Mouse (Mus musculus) ovary, adult 10 weeks (tissue): ENCODE measurements around the gene Olfr299. TPM values are rescaled to one million over a fixed set of nuclear protein-coding genes. Genes with fewer than 3 reads are reported as not detected.

Experiments used
- polyA plus RNA-seq: library from polyadenylated mRNA; stranded (reverse); fragments of 350-450 nt; fragmentation: Illumina TruSeq; extraction: RNeasy Lipid Tissue Mini Kit (QIAGEN cat#74804); gene quantifications from one replicate; pipeline ENCODE4 v1.2.3, GENCODE M21; 2014

Olfr299 gene
- polyA plus RNA-seq, result not detected

GRCm38 (mm10) chr7:86459621-86460020 lies at the start of gene Olfr299:
Olfr299 (plus strand) TSS chr7:86459921.

GRCm38 (mm10) chr7:86492384-86492783 lies 32.7 kb downstream of the Olfr299 start, which contains the start of gene Olfr298:
Olfr298 (minus strand) TSS chr7:86492484.

Other genes starting within 250 kb of the Olfr299 start
- gene Vmn2r76, start 213.6 kb upstream of the Olfr299 start, polyA plus RNA-seq, result not detected
- gene Olfr310, start 182.7 kb upstream of the Olfr299 start, polyA plus RNA-seq, result not detected
- not detected for gene Olfr309, start 146.2 kb upstream of the Olfr299 start, polyA plus RNA-seq
- not detected for gene Olfr308, start 134.3 kb upstream of the Olfr299 start, polyA plus RNA-seq
- not detected for gene Olfr307, start 122.3 kb upstream of the Olfr299 start, polyA plus RNA-seq
- gene Olfr305, start 93.0 kb upstream of the Olfr299 start, polyA plus RNA-seq, result not detected
- not detected for gene Olfr304, start 73.3 kb upstream of the Olfr299 start, polyA plus RNA-seq
- gene Olfr303, start 62.1 kb upstream of the Olfr299 start, polyA plus RNA-seq, result not detected
- not detected for gene Olfr301, start 56.1 kb upstream of the Olfr299 start, polyA plus RNA-seq
- not detected for gene Olfr298, start 32.6 kb downstream of the Olfr299 start, polyA plus RNA-seq
- gene Olfr297, start 60.0 kb downstream of the Olfr299 start, polyA plus RNA-seq, result not detected
- gene Olfr295, start 123.9 kb downstream of the Olfr299 start, polyA plus RNA-seq, result not detected
- gene Olfr294, start 156.7 kb downstream of the Olfr299 start, polyA plus RNA-seq, result not detected
- not detected for gene Olfr293, start 189.1 kb downstream of the Olfr299 start, polyA plus RNA-seq
- gene Olfr292, start 228.4 kb downstream of the Olfr299 start, polyA plus RNA-seq, result not detected